Mouse (Mus musculus) hindbrain, embryonic 16.5 days (tissue): ENCODE measurements around the gene D430041D05Rik. TPM values are rescaled to one million over a fixed set of nuclear protein-coding genes. Genes with fewer than 3 reads are reported as not detected.

Source experiments
- ATAC-seq: fragments of 200-750 bp; cut with Nextera tagmentation; 2 replicates; pipeline ENCODE4 v1.8.0; 2017; ENCODE audit warnings: moderate TSS enrichment, moderate library complexity
- H3K27ac ChIP-seq: fragments of 300-500 bp; sonication (generic); 2 replicates; pipeline ENCODE4 v1.5.1; 2014; ENCODE audit warnings: low read depth, mild to moderate bottlenecking, control low read depth, low read length, moderate library complexity
- H3K27me3 ChIP-seq: fragments of 300-500 bp; sonication (generic); replicated peaks from 2 replicates; pipeline ENCODE4 v1.6.1; 2014; ENCODE audit warnings: low read length; ENCODE audit not compliant: control insufficient read depth, insufficient read depth
- H3K36me3 ChIP-seq: fragments of 300-500 bp; sonication (generic); 2 replicates; pipeline ENCODE4 v1.6.1; 2014; ENCODE audit warnings: mild to moderate bottlenecking, low read length, moderate library complexity, mixed read lengths; ENCODE audit not compliant: control insufficient read depth, insufficient read depth
- H3K4me1 ChIP-seq: fragments of 300-500 bp; sonication (generic); 2 replicates; pipeline ENCODE4 v1.6.1; 2014; ENCODE audit warnings: low read depth, low read length; ENCODE audit not compliant: control insufficient read depth, insufficient read depth
- H3K4me2 ChIP-seq: fragments of 300-500 bp; sonication (generic); 2 replicates; pipeline ENCODE4 v1.6.1; 2014; ENCODE audit warnings: mild to moderate bottlenecking, low read length, control low read depth, moderate library complexity
- H3K4me3 ChIP-seq: fragments of 300-500 bp; sonication (generic); 2 replicates; pipeline ENCODE4 v1.5.1; 2014; ENCODE audit warnings: mild to moderate bottlenecking, low read length, control low read depth, moderate library complexity
- H3K9ac ChIP-seq: fragments of 300-500 bp; sonication (generic); 2 replicates; pipeline ENCODE4 v1.6.1; 2014; ENCODE audit warnings: low read depth, mild to moderate bottlenecking, control low read depth, low read length, moderate library complexity
- H3K9me3 ChIP-seq: fragments of 300-500 bp; sonication (generic); 2 replicates; pipeline ENCODE4 v1.6.1; 2014; ENCODE audit warnings: mild to moderate bottlenecking, low read length, moderate library complexity; ENCODE audit not compliant: control insufficient read depth
- WGBS: fragments of 180-500 bp; shearing (Covaris S2); extraction: QIAGEN DNeasy Blood & Tissue Kit; methylation state at CpG from one replicate; pipeline ENCODE4 v1.1.7; 2014; 5-methylcytosine and 5-hydroxymethylcytosine counted together
- polyA plus RNA-seq: library from polyadenylated mRNA; unstranded; fragments of >200 nt; fragmentation: Nextera tagmentation; extraction: Ambion mirVana; gene quantifications from 2 replicates; pipeline ENCODE4 v1.2.1, GENCODE M21; 2015

The D430041D05Rik gene
- polyA plus RNA-seq, 1 experiment from 2014 or later = 8.9 TPM

- no peak overlapping the region for H3K4me3 ChIP-seq
- H3K36me3 ChIP-seq = no peaks in the 10 kb centered on the region
- H3K27me3 ChIP-seq = no peaks in the 10 kb centered on the region
- WGBS = 31% methylated on average over 4 of the region's 4 CpGs
- no peaks in the 10 kb centered on the region; the same call in none of the 2 replicates for H3K4me1 ChIP-seq
- H3K27ac ChIP-seq = no peak overlapping the region
- H3K9ac ChIP-seq = no peak overlapping the region
- peak; percentile 66; the same call in 1 of the 2 replicates for ATAC-seq
- H3K4me2 ChIP-seq = no peak overlapping the region
- no peaks in the 10 kb centered on the region for H3K9me3 ChIP-seq
These were observed 159.2 kb downstream of the D430041D05Rik start for GRCm38 (mm10) chr2:104251647-104252046.

- H3K4me2 ChIP-seq = no peak overlapping the region
- no peaks in the 10 kb centered on the region; the same call in none of the 2 replicates for H3K4me1 ChIP-seq
- no peaks in the 10 kb centered on the region for H3K9me3 ChIP-seq
- WGBS = 69% methylated on average over 2 of the region's 2 CpGs
- no peaks in the 10 kb centered on the region for H3K27me3 ChIP-seq
- ATAC-seq = no peak
- H3K4me3 ChIP-seq = no peak overlapping the region
- no peak overlapping the region for H3K9ac ChIP-seq
- H3K27ac ChIP-seq = no peak overlapping the region
- H3K36me3 ChIP-seq = no peaks in the 10 kb centered on the region
These were observed 161.0 kb downstream of the D430041D05Rik start for GRCm38 (mm10) chr2:104249856-104250255.

- 78% methylated on average over 4 of the region's 4 CpGs for WGBS
- Histone ChIP-seq H3K4me1 (no peaks in the 10 kb centered on the region; the same call in 1 of the 2 replicates), H3K9me3 (no peaks in the 10 kb centered on the region), H3K27ac (no peak overlapping the region), H3K9ac (no peak overlapping the region), H3K4me2 (no peak overlapping the region), H3K4me3 (no peak overlapping the region), H3K36me3 (no peaks in the 10 kb centered on the region), H3K27me3 (no peaks in the 10 kb centered on the region)
- no peak for ATAC-seq
These were observed 164.0 kb downstream of the D430041D05Rik start for GRCm38 (mm10) chr2:104246851-104247250.

GRCm38 (mm10) chr2:104242055-104242454, 168.8 kb downstream of the D430041D05Rik start:
- Histone ChIP-seq H3K4me3 (no peak overlapping the region), H3K9me3 (no peaks in the 10 kb centered on the region), H3K27me3 (no peaks in the 10 kb centered on the region), H3K4me2 (no peak overlapping the region), H3K27ac (no peak overlapping the region), H3K4me1 (no peaks in the 10 kb centered on the region), H3K9ac (no peak overlapping the region), H3K36me3 (peaks cover 4% of the 10 kb centered on the region; the same call in 1 of the 2 replicates)
- 88% methylated on average over 5 of the region's 5 CpGs for WGBS
- ATAC-seq = no peak

GRCm38 (mm10) chr2:104237141-104237540, 173.7 kb downstream of the D430041D05Rik start:
- no peak overlapping the region for H3K4me2 ChIP-seq
- no peak for ATAC-seq
- no peak overlapping the region for H3K9ac ChIP-seq

GRCm38 (mm10) chr2:104230444-104230843, 180.4 kb downstream of the D430041D05Rik start:
- H3K4me1 ChIP-seq = no peaks in the 10 kb centered on the region
- 70% methylated on average over 2 of the region's 2 CpGs for WGBS
- no peak overlapping the region for H3K4me2 ChIP-seq
- no peak overlapping the region for H3K9ac ChIP-seq
- no peak for ATAC-seq
- H3K9me3 ChIP-seq = no peaks in the 10 kb centered on the region
- no peak overlapping the region for H3K27ac ChIP-seq
- H3K36me3 ChIP-seq = peaks cover 5% of the 10 kb centered on the region; the same call in 1 of the 2 replicates
- no peaks in the 10 kb centered on the region for H3K27me3 ChIP-seq
- no peak overlapping the region for H3K4me3 ChIP-seq

More at GRCm38 (mm10) chr2:104237141-104237540, 173.7 kb downstream of the D430041D05Rik start:
- no peak overlapping the region for H3K27ac ChIP-seq
- no peaks in the 10 kb centered on the region for H3K4me1 ChIP-seq
- H3K9me3 ChIP-seq = no peaks in the 10 kb centered on the region
- no peak overlapping the region for H3K4me3 ChIP-seq
- H3K27me3 ChIP-seq = no peaks in the 10 kb centered on the region
- WGBS = 85% methylated on average over 4 of the region's 4 CpGs
- H3K36me3 ChIP-seq = peaks cover 7% of the 10 kb centered on the region

GRCm38 (mm10) chr2:104226057-104226456, 184.8 kb downstream of the D430041D05Rik start:
- no peak overlapping the region for H3K27ac ChIP-seq
- H3K4me3 ChIP-seq = no peak overlapping the region
- ATAC-seq = no peak
- no peaks in the 10 kb centered on the region for H3K9me3 ChIP-seq
- no peak overlapping the region for H3K4me2 ChIP-seq
- 88% methylated on average over 4 of the region's 4 CpGs for WGBS
- H3K4me1 ChIP-seq = no peaks in the 10 kb centered on the region
- H3K27me3 ChIP-seq = no peaks in the 10 kb centered on the region
- peaks cover 2% of the 10 kb centered on the region; the same call in 1 of the 2 replicates for H3K36me3 ChIP-seq
- no peak overlapping the region for H3K9ac ChIP-seq

- Histone ChIP-seq H3K4me3 (no peak overlapping the region), H3K27me3 (no peaks in the 10 kb centered on the region), H3K4me2 (no peak overlapping the region), H3K36me3 (0 out of 2 replicates have a peak, but pooled peaks cover 2% of the 10 kb centered on the region), H3K9ac (no peak overlapping the region), H3K4me1 (peaks cover 10% of the 10 kb centered on the region), H3K27ac (no peak overlapping the region), H3K9me3 (no peaks in the 10 kb centered on the region)
- 30% methylated on average over 14 of the region's 14 CpGs for WGBS
- ATAC-seq = no peak
These were observed 191.0 kb downstream of the D430041D05Rik start for GRCm38 (mm10) chr2:104219733-104220391.

- Histone ChIP-seq H3K9ac (no peak overlapping the region), H3K9me3 (no peaks in the 10 kb centered on the region), H3K27me3 (no peaks in the 10 kb centered on the region), H3K4me2 (no peak overlapping the region), H3K4me1 (peaks cover 10% of the 10 kb centered on the region), H3K4me3 (no peak overlapping the region), H3K36me3 (peaks cover 6% of the 10 kb centered on the region; the same call in 1 of the 2 replicates), H3K27ac (no peak overlapping the region; the same call in 1 of the 2 replicates)
- ATAC-seq = no peak; the same call in 1 of the 2 replicates
- WGBS = 36% methylated on average over 9 of the region's 9 CpGs
These were observed 192.2 kb downstream of the D430041D05Rik start for GRCm38 (mm10) chr2:104218588-104219065.
